Mouse (Mus musculus) layer of hippocampus, postnatal 36 days (tissue): ENCODE measurements around the gene Foxc1. TPM values are rescaled to one million over a fixed set of nuclear protein-coding genes. Genes with fewer than 3 reads are reported as not detected.
A peak's percentile ranks its signal among the peaks of the same experiment; 100 is the strongest.

Source experiments
- DNase-seq, 2 experiments: peaks; one replicate each; pipeline ENCODE4 v3.0.0; 2022
- total RNA-seq, 2 experiments: library from RNA; stranded (reverse); gene quantifications; 2 replicates each; pipeline ENCODE4 v1.2.3; 2021

Foxc1 gene
- 1 to 10 TPM; 3.3 to 4.6 TPM for total RNA-seq

- no peak for DNase-seq
These were observed at the start of gene Foxc1 for GRCm38 (mm10) chr13:31806428-31806832. TSS of gene Foxc1 (plus strand) at chr13:31806633.

DNA sequence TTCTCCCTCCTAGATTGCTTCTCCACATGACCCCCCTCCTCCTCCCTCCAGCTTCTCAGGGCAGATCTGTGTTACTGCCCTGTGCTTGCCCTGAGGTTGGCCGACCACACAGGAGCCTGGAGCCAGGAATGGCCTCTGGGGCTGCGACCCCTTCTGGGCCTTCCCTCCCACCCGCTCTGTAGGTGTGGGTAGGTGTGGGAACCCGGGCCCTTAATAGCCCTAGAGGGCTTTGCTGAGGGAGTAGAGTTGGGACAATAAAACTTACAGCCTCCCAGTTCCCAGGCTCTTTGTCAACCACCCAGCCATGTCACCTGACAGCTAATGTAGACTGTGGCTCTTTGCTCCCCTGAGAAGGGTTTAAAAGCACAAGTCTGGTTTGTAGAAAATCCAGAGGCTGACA, 46.0 kb upstream of the Foxc1 start:
- no peak for DNase-seq

- DNase-seq = no peak
These were observed 45.4 kb upstream of the Foxc1 start for GRCm38 (mm10) chr13:31761057-31761456.

- DNase-seq = no peak
These were observed 42.0 kb upstream of the Foxc1 start for GRCm38 (mm10) chr13:31764419-31764818.

- DNase-seq = no peak
These were observed 40.9 kb upstream of the Foxc1 start for GRCm38 (mm10) chr13:31765564-31765963.

GRCm38 (mm10) chr13:31772882-31773281, 33.6 kb upstream of the Foxc1 start:
- DNase-seq = no peak

GRCm38 (mm10) chr13:31775762-31776161, 30.7 kb upstream of the Foxc1 start:
- DNase-seq = no peak

DNA sequence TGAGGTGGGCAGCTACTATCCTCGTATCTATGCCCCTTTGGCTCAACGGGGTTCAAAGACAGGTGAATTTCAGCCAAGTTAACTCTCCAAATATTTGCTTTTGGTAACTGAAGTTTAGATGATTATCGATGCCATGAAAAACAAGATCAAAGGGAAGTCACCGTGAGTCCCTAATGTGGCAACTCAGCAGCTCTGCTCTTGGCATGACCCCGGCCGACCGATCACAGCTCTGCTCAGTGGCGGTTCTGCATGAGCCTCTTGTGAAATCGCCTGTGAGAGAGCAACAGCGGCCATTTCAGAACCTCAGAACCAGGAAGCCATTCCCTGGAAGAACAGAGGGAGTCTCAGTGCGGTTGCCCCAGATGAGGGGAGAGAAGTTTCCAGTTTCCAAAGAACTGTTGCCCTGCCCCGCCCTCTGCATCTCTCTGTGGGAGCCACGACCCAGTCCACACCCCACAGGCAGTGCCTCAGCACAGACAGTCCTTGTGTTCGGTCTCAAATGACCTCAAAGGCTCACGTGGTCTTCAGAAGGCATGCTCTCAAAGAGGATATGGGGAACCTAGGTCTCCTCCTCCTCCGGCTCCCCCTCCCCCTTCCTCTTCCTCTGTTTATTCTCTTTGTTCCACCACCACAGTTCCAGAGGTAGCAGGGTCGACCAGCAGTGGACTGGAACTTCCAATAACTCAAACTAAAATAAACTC, 27.0 kb upstream of the Foxc1 start:
- DNase-seq = no peak

DNA sequence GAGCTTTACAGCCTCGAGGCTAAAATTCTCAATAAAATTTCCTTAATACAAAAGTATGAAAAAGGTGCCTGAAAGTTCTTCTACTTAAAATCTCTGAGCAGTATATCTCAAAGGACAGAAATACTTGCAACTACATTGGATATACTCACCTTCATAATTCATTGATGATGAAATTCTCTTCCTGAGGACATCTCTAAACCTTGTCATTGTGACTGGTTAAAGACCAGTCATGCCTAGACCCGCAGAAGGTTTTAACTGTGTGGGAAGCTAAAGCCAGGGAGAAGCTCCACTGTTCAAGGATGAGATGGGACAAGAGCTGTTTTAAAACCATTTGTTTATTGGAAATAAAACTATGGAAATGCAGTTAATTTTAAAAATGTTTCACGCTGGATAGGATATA, 26.1 kb upstream of the Foxc1 start:
- no peak for DNase-seq

GRCm38 (mm10) chr13:31782063-31782462, 24.4 kb upstream of the Foxc1 start:
- no peak for DNase-seq

DNA sequence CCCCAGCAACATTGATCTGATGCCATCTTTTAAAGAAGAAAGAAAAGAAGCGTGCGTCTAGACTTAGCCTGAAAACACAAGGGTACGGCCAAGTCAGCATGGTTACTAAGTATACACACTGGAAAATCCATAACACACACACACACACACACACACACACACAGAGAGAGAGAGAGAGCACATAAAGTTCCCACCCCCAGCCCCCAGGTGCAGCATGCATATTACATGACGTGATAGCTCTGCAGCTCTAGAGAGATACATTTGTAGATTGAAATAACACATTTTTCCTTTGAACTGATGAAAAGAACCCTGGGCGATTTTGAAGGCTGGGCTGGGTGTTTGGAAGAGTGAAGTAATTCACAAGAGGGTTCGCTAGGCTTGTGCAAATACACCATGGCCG, 21.7 kb upstream of the Foxc1 start:
- DNase-seq = no peak

- no peak for DNase-seq
These were observed 13.8 kb upstream of the Foxc1 start for GRCm38 (mm10) chr13:31792480-31793132.

DNA sequence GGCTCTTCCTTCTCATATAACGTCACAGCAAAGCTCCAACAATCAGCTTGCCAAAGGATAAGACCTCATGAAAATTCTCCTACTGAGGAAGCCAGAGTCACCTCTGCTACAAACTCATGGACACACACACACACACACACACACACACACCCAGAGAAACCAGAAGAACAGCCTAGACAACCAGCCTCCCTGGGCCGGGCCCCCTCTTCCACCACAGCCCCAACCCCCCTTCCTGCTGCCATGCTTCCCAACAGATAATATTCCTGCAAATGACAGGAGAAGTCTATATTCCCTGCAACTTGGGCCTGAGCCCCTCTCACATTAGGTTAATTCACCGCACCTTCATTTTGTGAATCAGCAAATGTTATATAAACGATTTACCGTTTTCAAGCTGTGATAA, 13.3 kb upstream of the Foxc1 start:
- no peak for DNase-seq

DNA sequence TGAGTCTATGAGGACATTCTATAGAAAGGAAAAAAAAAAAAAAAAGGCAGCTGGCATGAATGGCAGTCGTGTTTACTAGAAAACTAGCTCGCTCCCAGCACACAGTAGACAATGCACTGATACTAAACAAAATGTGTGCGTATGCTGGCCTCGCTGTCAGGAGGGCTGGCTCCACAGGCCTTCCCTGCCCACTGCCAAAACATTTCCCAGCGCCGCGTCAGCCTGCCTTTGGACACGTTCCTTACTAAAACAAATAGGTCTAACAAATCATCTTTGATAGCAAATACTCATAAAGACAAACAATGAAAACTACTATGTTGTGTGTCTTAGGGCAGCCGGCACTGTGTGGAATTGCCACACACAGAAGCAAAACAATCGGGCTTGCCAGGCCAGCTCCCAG, 9.1 kb upstream of the Foxc1 start:
- no peak for DNase-seq

- no peak for DNase-seq
These were observed 8.4 kb upstream of the Foxc1 start for GRCm38 (mm10) chr13:31798075-31798474.

GRCm38 (mm10) chr13:31800581-31801576, 5.6 kb upstream of the Foxc1 start:
- peak; percentile 78 to 83 for DNase-seq

DNA sequence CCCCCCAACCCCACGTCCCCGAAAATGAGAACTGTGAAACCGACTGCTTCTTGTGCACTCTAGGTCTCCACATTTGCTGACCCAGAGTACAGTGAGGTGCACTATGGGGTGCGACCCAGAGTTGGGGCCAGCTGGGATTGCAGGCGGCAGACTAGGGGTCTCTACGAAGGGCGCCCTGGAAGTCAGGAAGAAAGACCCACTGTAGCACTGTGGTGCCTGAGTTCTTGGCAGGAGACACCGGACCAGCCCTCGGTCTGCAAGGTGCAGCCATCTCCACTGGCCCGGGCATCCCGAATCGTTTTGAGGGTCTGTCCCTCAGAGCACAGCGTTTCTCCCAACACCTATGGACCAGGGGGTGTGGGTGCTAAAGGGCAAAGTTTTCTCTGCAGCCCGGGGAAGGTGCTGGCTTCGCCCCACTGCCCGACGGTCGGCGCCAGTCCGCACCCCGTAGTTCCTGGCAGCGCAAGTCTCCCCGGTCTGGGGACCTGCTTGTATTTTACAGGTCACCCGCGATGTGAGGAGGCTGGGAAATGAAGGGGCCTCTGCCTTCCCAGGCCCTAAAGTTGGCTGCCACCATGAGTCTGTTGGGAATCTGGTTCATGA, 4.6 kb upstream of the Foxc1 start:
- no peak for DNase-seq

DNA sequence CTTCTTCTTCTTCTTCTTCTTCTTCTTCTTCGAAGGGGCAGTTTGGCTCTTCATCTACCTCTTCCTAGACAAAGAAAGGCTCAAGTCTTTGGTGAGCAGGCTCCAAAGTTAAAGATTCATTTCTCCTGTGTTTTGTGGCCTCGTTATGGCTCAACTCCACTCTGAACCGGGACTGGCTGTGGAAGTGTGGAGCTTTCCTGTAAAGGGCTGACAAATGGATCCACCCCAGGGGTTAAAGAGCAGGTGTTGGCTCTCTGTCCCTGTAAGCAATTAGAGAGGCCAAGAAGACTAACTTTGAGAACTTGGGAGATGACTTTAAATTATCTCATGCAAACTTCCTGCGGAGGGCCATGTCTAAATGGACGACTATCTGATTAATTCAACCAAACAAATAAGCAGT, 4.0 kb upstream of the Foxc1 start:
- no peak for DNase-seq

- DNase-seq = no peak
These were observed 3.0 kb upstream of the Foxc1 start for GRCm38 (mm10) chr13:31803166-31804093.

DNA sequence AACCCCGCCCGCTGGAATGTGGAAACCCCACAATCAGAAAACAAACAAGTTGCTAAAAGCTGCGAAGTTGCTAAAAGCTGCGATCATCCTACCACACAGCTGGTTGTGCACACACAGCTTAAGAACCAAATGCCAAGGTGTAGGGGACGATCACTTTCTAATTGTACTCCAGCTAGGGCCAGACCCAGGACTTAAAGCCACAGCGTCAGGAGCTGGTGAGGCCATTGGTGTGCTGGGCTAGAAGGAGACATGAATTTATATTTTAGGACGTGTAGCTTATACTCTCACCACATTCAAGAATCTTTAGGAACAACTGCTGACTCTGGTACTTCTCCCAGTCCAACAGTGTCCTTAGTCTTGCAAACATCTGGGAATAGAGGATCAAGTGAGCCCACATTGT, 1.9 kb upstream of the Foxc1 start:
- DNase-seq = no peak

DNA sequence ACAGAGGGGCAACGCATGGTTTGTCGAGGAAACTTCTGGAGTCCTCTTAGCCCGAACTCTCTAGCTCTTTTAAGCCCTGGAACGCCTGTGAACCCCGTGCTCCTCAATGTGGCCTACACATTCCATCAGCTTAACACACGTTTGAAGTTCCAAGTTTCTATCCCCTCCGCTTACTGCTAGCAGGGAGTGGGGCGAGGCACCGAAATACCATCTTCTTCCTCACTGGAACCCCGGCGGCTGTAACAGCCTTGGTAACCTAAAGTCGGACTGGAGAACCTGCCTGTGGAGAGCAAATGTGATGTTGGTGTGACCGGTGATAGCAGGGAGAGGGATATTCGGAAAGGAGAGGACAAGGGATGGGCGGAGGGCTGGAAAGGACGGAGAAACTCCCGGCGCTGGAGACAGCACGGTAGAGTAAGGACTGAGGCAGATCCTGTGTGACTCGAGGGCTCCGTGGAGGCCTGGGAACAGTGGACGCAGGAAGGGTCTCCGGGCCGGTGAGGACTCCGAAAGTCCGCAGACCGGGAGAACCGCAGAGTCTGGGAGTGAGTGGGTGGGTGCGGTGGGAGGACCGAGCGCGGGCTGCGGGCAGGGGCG, 504 bp upstream of the Foxc1 start:
- no peak for DNase-seq
